Mouse (Mus musculus) frontal cortex, postnatal 25 days (tissue): Measurements from ENCODE around the gene Igf2bp1.

Source experiments
- DNase-seq, 2 experiments: peaks; one replicate each; pipeline ENCODE4 v3.0.0; 2022; ENCODE audit warnings: low spot score in 2 of 2

Gene Igf2bp1

DNA sequence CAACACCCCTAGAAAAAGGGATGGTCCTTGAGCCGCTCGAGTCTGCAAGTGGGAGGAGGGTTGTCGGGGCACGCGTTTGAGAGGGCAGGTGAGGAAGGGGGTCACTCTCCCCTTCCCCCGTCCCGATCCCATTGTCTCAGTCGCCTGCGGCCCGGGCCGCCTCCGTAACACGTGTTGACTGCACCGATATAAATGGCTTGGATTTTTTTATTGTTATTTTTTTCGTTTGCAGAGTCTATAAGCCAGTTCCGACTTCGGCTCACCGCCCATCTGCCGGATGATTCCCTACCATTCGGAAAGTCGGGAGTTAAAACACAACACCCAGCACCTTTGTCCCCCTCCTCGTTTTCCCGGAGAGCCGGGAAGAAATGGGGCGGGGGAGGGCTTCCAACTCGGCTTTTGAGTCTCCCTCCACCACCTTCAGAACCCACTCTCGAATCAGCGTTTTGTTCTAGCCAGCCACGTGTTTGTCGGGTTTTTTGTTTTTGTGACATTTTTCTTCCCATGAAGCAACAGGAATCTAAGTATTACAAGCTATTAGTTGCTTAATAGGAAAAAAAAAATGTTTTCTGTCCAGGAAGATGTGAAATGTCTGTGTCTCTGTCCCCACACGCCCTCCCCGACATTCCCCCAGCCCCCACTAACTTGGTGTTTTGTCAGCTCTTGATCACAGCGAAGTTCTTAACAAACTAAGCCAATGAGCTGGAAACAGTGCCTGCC lies 1.9 kb upstream of the Igf2bp1 start:
- DNase-seq = no peak

- DNase-seq = no peak
These were observed 1.2 kb upstream of the Igf2bp1 start for GRCm38 (mm10) chr11:96006852-96007515.

- no peak for DNase-seq
These were observed 669 bp upstream of the Igf2bp1 start for GRCm38 (mm10) chr11:96006367-96006851.

- DNase-seq = no peak
These were observed 842 bp downstream of the Igf2bp1 start for GRCm38 (mm10) chr11:96004793-96005402.

- no peak for DNase-seq
These were observed 1.6 kb downstream of the Igf2bp1 start for GRCm38 (mm10) chr11:96003969-96004792.

GRCm38 (mm10) chr11:96003100-96003900 lies 2.4 kb downstream of the Igf2bp1 start:
- DNase-seq = no peak

DNA sequence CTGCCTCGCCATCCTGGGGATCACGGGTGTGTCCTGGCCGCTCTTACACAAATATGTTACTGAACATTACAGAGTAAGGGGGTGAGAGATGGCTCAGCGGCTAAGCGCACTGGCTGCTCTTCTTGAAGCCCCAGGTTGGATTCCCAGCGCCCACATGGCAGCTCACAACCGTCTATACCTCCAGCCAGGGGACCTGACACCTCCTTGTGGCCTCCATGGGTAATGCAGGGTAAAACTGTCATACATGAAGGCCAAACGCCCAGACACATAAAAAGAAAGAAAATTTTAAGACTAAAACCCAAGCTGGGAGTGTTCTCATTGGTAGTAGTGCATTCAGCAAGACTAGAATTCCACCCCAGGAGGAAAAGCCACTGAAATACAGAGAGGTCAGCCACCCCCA lies 11.6 kb downstream of the Igf2bp1 start:
- DNase-seq = no peak

GRCm38 (mm10) chr11:95990886-95991708 lies 14.6 kb downstream of the Igf2bp1 start:
- DNase-seq = no peak

DNA sequence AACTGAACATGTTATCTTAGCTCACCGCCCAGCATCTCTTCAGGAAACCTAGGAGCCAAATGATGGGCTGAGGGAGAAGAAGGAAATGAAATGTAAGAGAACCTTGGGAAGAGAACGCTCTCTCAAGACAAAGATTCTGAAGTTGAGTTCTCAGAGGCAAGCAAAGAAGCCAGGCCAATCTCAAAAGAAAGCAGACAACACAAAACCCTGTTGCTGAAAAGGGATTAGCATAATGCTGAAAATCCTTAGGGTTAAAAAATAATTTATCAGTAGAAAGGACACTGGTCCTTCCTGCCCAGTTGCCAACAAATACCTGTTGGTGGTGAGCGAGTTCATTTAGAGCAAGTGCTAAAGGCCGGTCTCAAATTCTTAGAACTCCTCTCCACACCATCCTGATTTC lies 15.3 kb downstream of the Igf2bp1 start:
- no peak for DNase-seq

- no peak for DNase-seq
These were observed 15.9 kb downstream of the Igf2bp1 start for GRCm38 (mm10) chr11:95989864-95990263.

GRCm38 (mm10) chr11:95988533-95988932 lies 17.2 kb downstream of the Igf2bp1 start:
- no peak for DNase-seq

DNA sequence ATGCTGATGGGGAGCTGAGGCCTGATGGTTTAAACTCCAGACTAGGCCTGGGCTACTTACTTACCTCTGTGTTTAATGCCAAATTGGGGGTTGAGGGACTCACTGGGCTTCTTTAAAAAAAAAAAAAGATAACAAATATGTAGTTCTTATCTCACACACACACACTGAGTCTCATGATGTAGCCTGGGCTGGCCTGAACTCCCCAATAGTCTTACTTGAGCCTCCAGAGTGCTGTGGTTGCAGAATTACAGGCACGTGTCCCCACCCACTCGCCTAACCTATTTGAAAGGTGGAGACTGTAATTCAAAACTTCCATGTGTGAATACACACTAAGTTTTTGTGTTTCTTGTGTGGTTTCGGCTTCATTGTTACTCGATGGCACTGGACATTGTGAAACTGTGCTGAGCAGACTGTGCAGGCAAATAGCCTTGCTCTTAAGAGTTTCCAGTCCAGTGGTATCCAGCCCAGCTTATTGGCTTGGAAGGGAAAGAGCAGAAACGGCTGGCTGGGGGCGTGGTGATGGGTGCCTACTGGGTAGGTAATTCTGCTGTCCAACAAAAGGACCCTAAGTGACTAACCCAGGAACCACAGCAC lies 17.8 kb downstream of the Igf2bp1 start:
- no peak for DNase-seq

GRCm38 (mm10) chr11:95982475-95982874 lies 23.3 kb downstream of the Igf2bp1 start:
- no peak for DNase-seq

- no peak for DNase-seq
These were observed 23.9 kb downstream of the Igf2bp1 start for GRCm38 (mm10) chr11:95981804-95982203.

DNA sequence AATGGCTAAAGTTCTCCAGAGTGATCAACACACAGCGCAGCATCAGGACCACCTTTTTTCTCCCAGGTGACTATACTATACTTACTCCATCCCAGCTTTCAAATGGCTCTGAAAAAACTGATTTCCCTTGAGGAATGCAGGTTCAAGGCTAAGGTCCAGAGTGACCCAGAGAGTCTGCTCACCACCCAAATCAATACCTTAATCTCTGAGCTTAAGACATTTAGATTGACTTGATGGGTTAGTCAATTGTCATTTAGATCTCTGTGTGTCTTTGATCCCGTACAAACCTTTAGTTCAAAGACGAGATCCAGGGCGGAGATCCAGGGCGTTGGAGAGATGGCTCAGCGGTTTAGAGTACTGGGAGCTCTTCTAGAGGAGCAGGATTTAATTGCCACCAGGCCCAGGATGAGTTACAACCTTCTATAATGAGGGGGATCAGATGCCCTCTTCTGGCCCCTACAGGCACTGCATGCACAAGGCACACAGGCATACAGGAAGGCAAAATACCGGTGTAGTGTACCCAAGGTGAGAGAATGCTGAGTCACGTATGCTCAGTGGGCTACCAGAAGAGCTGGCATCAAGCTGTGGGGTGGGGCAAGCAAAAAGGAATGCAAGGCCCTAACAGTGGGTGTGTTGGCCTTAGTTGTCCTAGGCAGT lies 24.9 kb downstream of the Igf2bp1 start:
- no peak for DNase-seq

DNA sequence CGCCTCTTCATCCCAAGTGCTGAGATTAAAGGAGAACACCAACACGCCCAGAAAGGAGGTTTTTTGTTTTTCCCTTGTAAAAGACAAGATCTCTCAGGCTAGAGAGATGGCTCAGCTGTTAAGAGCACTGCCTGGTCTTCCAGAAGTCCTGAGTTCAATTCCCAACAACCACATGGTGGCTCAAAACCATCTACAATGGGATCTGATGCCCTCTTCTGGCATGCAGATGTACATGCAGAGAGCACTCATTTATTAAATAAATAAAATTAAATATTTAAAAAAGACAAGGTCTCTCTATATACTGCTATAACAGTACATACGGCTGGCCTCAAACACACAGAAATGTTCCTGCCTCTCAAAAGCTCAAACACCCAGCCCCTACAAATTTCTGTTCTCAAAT lies 27.3 kb downstream of the Igf2bp1 start:
- no peak for DNase-seq

DNA sequence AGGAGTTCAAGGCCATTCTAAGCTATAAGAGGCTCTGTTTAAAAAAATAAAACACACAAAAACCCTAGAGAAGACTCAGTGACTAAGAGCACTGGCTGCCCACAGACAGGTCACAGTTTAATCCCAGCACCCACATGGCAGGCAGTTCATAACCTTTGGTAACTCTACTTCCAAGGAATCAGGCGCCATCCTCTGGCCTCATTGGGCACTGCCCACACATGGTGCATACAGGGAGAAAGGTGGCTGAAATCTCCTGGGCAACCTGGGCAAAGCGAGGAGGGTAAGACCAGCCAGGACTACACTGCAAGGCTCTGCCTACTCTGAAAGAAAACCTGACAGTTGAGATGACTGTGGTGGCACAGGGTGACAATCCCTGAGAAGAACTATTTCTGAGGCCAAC lies 29.4 kb downstream of the Igf2bp1 start:
- no peak for DNase-seq

DNA sequence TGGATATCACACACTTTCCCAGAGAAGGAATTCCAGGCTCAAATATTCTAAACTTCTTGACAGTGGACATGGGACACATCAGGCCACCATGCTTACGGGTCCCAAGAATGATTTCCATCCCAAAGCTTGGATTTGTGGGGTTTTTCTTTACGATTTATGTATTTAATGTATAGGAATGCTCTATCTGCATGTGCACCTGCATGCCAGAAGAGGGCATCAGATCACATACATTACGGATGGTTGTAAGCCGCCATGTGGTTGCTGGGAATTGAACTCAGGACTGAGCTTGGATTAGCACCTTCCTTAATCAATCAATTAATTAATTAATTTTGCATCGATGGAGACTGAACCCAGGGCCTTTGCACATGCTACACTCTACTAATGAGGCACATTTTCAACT lies 30.0 kb downstream of the Igf2bp1 start:
- DNase-seq = no peak

- no peak for DNase-seq
These were observed 32.6 kb downstream of the Igf2bp1 start for GRCm38 (mm10) chr11:95973187-95973586.
